Mouse (Mus musculus) kidney, embryonic 15.5 days (tissue): ENCODE measurements at regions not wholly inside any gene's neighbourhood (a gene's known extent, or its start where the extent isn't known, plus 50 kb on each side); places are given as distances from the start of the nearest gene placed in this dataset.

Source experiments
- ATAC-seq: fragments of 200-750 bp; cut with Nextera tagmentation; replicated peaks from 2 replicates; pipeline ENCODE4 v1.8.0; 2017; ENCODE audit warnings: moderate TSS enrichment; ENCODE audit not compliant: low FRiP score
- H3K27ac ChIP-seq: fragments of 300-500 bp; sonication (generic); 2 replicates; pipeline ENCODE4 v1.5.1; 2015; ENCODE audit warnings: mild to moderate bottlenecking, inconsistent platforms
- H3K27me3 ChIP-seq: fragments of 300-500 bp; sonication (generic); 2 replicates; pipeline ENCODE4 v1.6.1; 2015; ENCODE audit warnings: inconsistent platforms
- H3K36me3 ChIP-seq: fragments of 300-500 bp; sonication (generic); 2 replicates; pipeline ENCODE4 v1.6.1; 2015; ENCODE audit warnings: inconsistent platforms
- H3K4me1 ChIP-seq: fragments of 300-500 bp; sonication (generic); 2 replicates; pipeline ENCODE4 v1.6.1; 2015; ENCODE audit warnings: inconsistent platforms
- H3K4me2 ChIP-seq: fragments of 300-500 bp; sonication (generic); 2 replicates; pipeline ENCODE4 v1.6.1; 2015; ENCODE audit warnings: moderate library complexity, mild to moderate bottlenecking, inconsistent platforms
- H3K4me3 ChIP-seq: fragments of 300-500 bp; sonication (generic); replicated peaks from 2 replicates; pipeline ENCODE4 v1.5.1; 2015; ENCODE audit warnings: mild to moderate bottlenecking, inconsistent platforms
- H3K9ac ChIP-seq: fragments of 300-500 bp; sonication (generic); 2 replicates; pipeline ENCODE4 v1.6.1; 2015; ENCODE audit warnings: mild to moderate bottlenecking, inconsistent platforms
- H3K9me3 ChIP-seq: fragments of 300-500 bp; sonication (generic); replicated peaks from 2 replicates; pipeline ENCODE4 v1.6.1; 2016; ENCODE audit warnings: inconsistent platforms
- WGBS: fragments of 180-500 bp; shearing (Covaris S2); methylation state at CpG from one replicate; pipeline ENCODE4 v1.1.7; 2015; ENCODE audit warnings: mixed read lengths; 5-methylcytosine and 5-hydroxymethylcytosine counted together

- no peak overlapping the region for H3K9ac ChIP-seq
- H3K36me3 ChIP-seq, result no peaks in the 10 kb centered on the region
- no peaks in the 10 kb centered on the region for H3K27me3 ChIP-seq
- WGBS, result 87% methylated on average over 6 of the region's 6 CpGs
- no peak overlapping the region for H3K4me3 ChIP-seq
- no peak for ATAC-seq
- no peaks in the 10 kb centered on the region for H3K9me3 ChIP-seq
- H3K4me2 ChIP-seq, result no peak overlapping the region
- no peak overlapping the region for H3K27ac ChIP-seq
- H3K4me1 ChIP-seq, result no peaks in the 10 kb centered on the region
These were observed 176.8 kb upstream of the Ahr start for GRCm38 (mm10) chr12:35711549-35712070.

- H3K4me3 ChIP-seq, result no peak overlapping the region
These were observed 175.5 kb upstream of the Ahr start for GRCm38 (mm10) chr12:35710323-35710722.

GRCm38 (mm10) chr12:35703479-35703878 is 168.6 kb upstream of the Ahr start:
- WGBS, result 66% methylated on average over 2 of the region's 2 CpGs
- no peak for ATAC-seq

More at GRCm38 (mm10) chr12:35710323-35710722, 175.5 kb upstream of the Ahr start:
- no peaks in the 10 kb centered on the region for H3K36me3 ChIP-seq
- H3K4me1 ChIP-seq, result no peaks in the 10 kb centered on the region
- H3K27me3 ChIP-seq, result no peaks in the 10 kb centered on the region
- H3K27ac ChIP-seq, result no peak overlapping the region
- H3K9ac ChIP-seq, result no peak overlapping the region
- H3K9me3 ChIP-seq, result no peaks in the 10 kb centered on the region
- no peak overlapping the region for H3K4me2 ChIP-seq
- no peak for ATAC-seq
- 72% methylated on average over 5 of the region's 5 CpGs for WGBS

GRCm38 (mm10) chr12:35702674-35703073 is 167.8 kb upstream of the Ahr start:
- no peak overlapping the region for H3K4me2 ChIP-seq
- no peaks in the 10 kb centered on the region for H3K36me3 ChIP-seq
- H3K9ac ChIP-seq, result no peak overlapping the region
- H3K9me3 ChIP-seq, result no peaks in the 10 kb centered on the region
- no peak overlapping the region for H3K4me3 ChIP-seq
- H3K27ac ChIP-seq, result no peak overlapping the region
- ATAC-seq, result no peak
- no peaks in the 10 kb centered on the region for H3K4me1 ChIP-seq
- WGBS, result 59% methylated on average over 7 of the region's 7 CpGs
- H3K27me3 ChIP-seq, result no peaks in the 10 kb centered on the region

More at GRCm38 (mm10) chr12:35703479-35703878, 168.6 kb upstream of the Ahr start:
- H3K9ac ChIP-seq, result no peak overlapping the region
- H3K4me2 ChIP-seq, result no peak overlapping the region
- H3K27me3 ChIP-seq, result no peaks in the 10 kb centered on the region
- no peak overlapping the region for H3K27ac ChIP-seq
- H3K36me3 ChIP-seq, result no peaks in the 10 kb centered on the region
- no peak overlapping the region for H3K4me3 ChIP-seq
- no peaks in the 10 kb centered on the region for H3K4me1 ChIP-seq
- no peaks in the 10 kb centered on the region for H3K9me3 ChIP-seq

GRCm38 (mm10) chr12:35694253-35694652 is 159.4 kb upstream of the Ahr start:
- 79% methylated on average over 3 of the region's 3 CpGs for WGBS
- no peak for ATAC-seq
- Histone ChIP-seq H3K9ac (no peak overlapping the region), H3K9me3 (no peaks in the 10 kb centered on the region), H3K4me1 (no peaks in the 10 kb centered on the region), H3K27me3 (no peaks in the 10 kb centered on the region), H3K4me2 (no peak overlapping the region), H3K4me3 (no peak overlapping the region), H3K27ac (no peak overlapping the region), H3K36me3 (no peaks in the 10 kb centered on the region)

- Histone ChIP-seq H3K4me1 (no peaks in the 10 kb centered on the region), H3K36me3 (no peaks in the 10 kb centered on the region), H3K9ac (no peak overlapping the region), H3K4me2 (no peak overlapping the region), H3K27me3 (no peaks in the 10 kb centered on the region), H3K4me3 (no peak overlapping the region), H3K9me3 (no peaks in the 10 kb centered on the region), H3K27ac (no peak overlapping the region)
- no peak for ATAC-seq
- WGBS, result 67% methylated on average over 3 of the region's 3 CpGs
These were observed 156.1 kb upstream of the Ahr start for GRCm38 (mm10) chr12:35690914-35691313.

GRCm38 (mm10) chr12:35686231-35686630 is 151.4 kb upstream of the Ahr start:
- no peak for ATAC-seq

GRCm38 (mm10) chr12:35685189-35685588 is 150.4 kb upstream of the Ahr start:
- no peaks in the 10 kb centered on the region for H3K27me3 ChIP-seq
- no peaks in the 10 kb centered on the region for H3K9me3 ChIP-seq
- no peaks in the 10 kb centered on the region for H3K36me3 ChIP-seq
- H3K27ac ChIP-seq, result no peak overlapping the region
- no peak for ATAC-seq
- H3K4me2 ChIP-seq, result no peak overlapping the region
- H3K9ac ChIP-seq, result no peak overlapping the region
- H3K4me1 ChIP-seq, result no peaks in the 10 kb centered on the region
- H3K4me3 ChIP-seq, result no peak overlapping the region
- WGBS, result 51% methylated on average over 3 of the region's 3 CpGs

More at GRCm38 (mm10) chr12:35686231-35686630, 151.4 kb upstream of the Ahr start:
- H3K27ac ChIP-seq, result no peak overlapping the region
- H3K36me3 ChIP-seq, result no peaks in the 10 kb centered on the region
- H3K4me1 ChIP-seq, result no peaks in the 10 kb centered on the region
- no peak overlapping the region for H3K9ac ChIP-seq
- no peaks in the 10 kb centered on the region for H3K27me3 ChIP-seq
- 77% methylated on average over 2 of the region's 2 CpGs for WGBS
- H3K4me3 ChIP-seq, result no peak overlapping the region
- H3K4me2 ChIP-seq, result no peak overlapping the region
- no peaks in the 10 kb centered on the region for H3K9me3 ChIP-seq

GRCm38 (mm10) chr12:35681864-35682449 is 147.1 kb upstream of the Ahr start:
- no peaks in the 10 kb centered on the region for H3K36me3 ChIP-seq
- H3K4me1 ChIP-seq, result no peaks in the 10 kb centered on the region
- no peak overlapping the region for H3K27ac ChIP-seq
- no peak overlapping the region for H3K9ac ChIP-seq
- H3K27me3 ChIP-seq, result no peaks in the 10 kb centered on the region
- H3K4me2 ChIP-seq, result no peak overlapping the region
- no peak overlapping the region for H3K4me3 ChIP-seq
- no peaks in the 10 kb centered on the region for H3K9me3 ChIP-seq
- ATAC-seq, result no peak

- Histone ChIP-seq H3K27me3 (no peaks in the 10 kb centered on the region), H3K9ac (no peak overlapping the region), H3K4me1 (no peaks in the 10 kb centered on the region), H3K4me2 (no peak overlapping the region), H3K4me3 (no peak overlapping the region), H3K36me3 (no peaks in the 10 kb centered on the region), H3K27ac (no peak overlapping the region), H3K9me3 (no peaks in the 10 kb centered on the region)
- WGBS, result 81% methylated on average over 4 of the region's 4 CpGs
- no peak for ATAC-seq
These were observed 145.1 kb upstream of the Ahr start for GRCm38 (mm10) chr12:35679903-35680302.

- H3K4me1 ChIP-seq, result no peaks in the 10 kb centered on the region
- WGBS, result 61% methylated on average over 2 of the region's 2 CpGs
- H3K9me3 ChIP-seq, result no peaks in the 10 kb centered on the region
- no peak overlapping the region for H3K4me2 ChIP-seq
- no peak overlapping the region for H3K27ac ChIP-seq
- H3K36me3 ChIP-seq, result no peaks in the 10 kb centered on the region
- H3K4me3 ChIP-seq, result no peak overlapping the region
- no peaks in the 10 kb centered on the region for H3K27me3 ChIP-seq
- no peak overlapping the region for H3K9ac ChIP-seq
- no peak for ATAC-seq
These were observed 144.2 kb upstream of the Ahr start for GRCm38 (mm10) chr12:35679025-35679424.

- Histone ChIP-seq H3K36me3 (no peaks in the 10 kb centered on the region), H3K4me3 (no peak overlapping the region), H3K9me3 (no peaks in the 10 kb centered on the region), H3K9ac (no peak overlapping the region), H3K27me3 (no peaks in the 10 kb centered on the region), H3K4me1 (no peaks in the 10 kb centered on the region), H3K4me2 (no peak overlapping the region), H3K27ac (no peak overlapping the region)
- no peak for ATAC-seq
- 54% methylated on average over 6 of the region's 6 CpGs for WGBS
These were observed 139.6 kb upstream of the Ahr start for GRCm38 (mm10) chr12:35674487-35674886.

GRCm38 (mm10) chr12:35670980-35671379 is 136.1 kb upstream of the Ahr start:
- Histone ChIP-seq H3K9me3 (no peaks in the 10 kb centered on the region), H3K27ac (no peak overlapping the region), H3K36me3 (no peaks in the 10 kb centered on the region), H3K4me2 (no peak overlapping the region), H3K9ac (no peak overlapping the region), H3K27me3 (no peaks in the 10 kb centered on the region), H3K4me3 (no peak overlapping the region), H3K4me1 (no peaks in the 10 kb centered on the region)
- ATAC-seq, result no peak
- WGBS, result 91% methylated on average over 4 of the region's 4 CpGs
